Mouse (Mus musculus) adipocyte (in vitro differentiated cells): Measurements from ENCODE around the gene Eda.

Experiments
- DNase-seq: peaks from one replicate; pipeline ENCODE4 v3.0.0-alpha.2; 2016; ENCODE audit warnings: low spot score

Eda gene

GRCm38 (mm10) chrX:99975250-99975984, at the start of gene Eda:
Gene Eda, plus strand, starts transcription at chrX:99975606.
- peak; percentile 85 for DNase-seq

GRCm38 (mm10) chrX:99961002-99961401, 14.4 kb upstream of the Eda start:
- DNase-seq = no peak

- no peak for DNase-seq
These were observed 5.3 kb upstream of the Eda start for GRCm38 (mm10) chrX:99970111-99970510.

- DNase-seq = peak; percentile 10
These were observed 1.0 kb upstream of the Eda start for GRCm38 (mm10) chrX:99974381-99974780.

GRCm38 (mm10) chrX:99974803-99975202, 603 bp upstream of the Eda start:
- no peak for DNase-seq

- DNase-seq = no peak
These were observed 849 bp downstream of the Eda start for GRCm38 (mm10) chrX:99975985-99976924.

GRCm38 (mm10) chrX:99978354-99978753, 2.9 kb downstream of the Eda start:
- no peak for DNase-seq

GRCm38 (mm10) chrX:99993434-99993833, 18.0 kb downstream of the Eda start:
- DNase-seq = no peak

- no peak for DNase-seq
These were observed 23.9 kb downstream of the Eda start for GRCm38 (mm10) chrX:99999342-99999741.

GRCm38 (mm10) chrX:100118362-100118761, 143.0 kb downstream of the Eda start:
- no peak for DNase-seq

GRCm38 (mm10) chrX:100195286-100195685, 219.9 kb downstream of the Eda start:
- DNase-seq = peak; percentile 2

GRCm38 (mm10) chrX:100313652-100314051, 338.2 kb downstream of the Eda start:
- DNase-seq = no peak

GRCm38 (mm10) chrX:100314172-100314902, 338.9 kb downstream of the Eda start:
- peak; percentile 9 for DNase-seq

- no peak for DNase-seq
These were observed 365.3 kb downstream of the Eda start for GRCm38 (mm10) chrX:100340687-100341086.

GRCm38 (mm10) chrX:100344433-100344832, 369.0 kb downstream of the Eda start:
- DNase-seq = no peak

- DNase-seq = peak; percentile 2
These were observed 381.6 kb downstream of the Eda start for GRCm38 (mm10) chrX:100356974-100357373.

- DNase-seq = no peak
These were observed 414.5 kb downstream of the Eda start for GRCm38 (mm10) chrX:100389887-100390286.

GRCm38 (mm10) chrX:100392304-100392703, 416.9 kb downstream of the Eda start:
- peak; percentile 54 for DNase-seq

- peak; percentile 15 for DNase-seq
These were observed 418.9 kb downstream of the Eda start for GRCm38 (mm10) chrX:100394223-100394861.

- peak; percentile 59 for DNase-seq
These were observed 419.6 kb downstream of the Eda start for GRCm38 (mm10) chrX:100395026-100395425.

GRCm38 (mm10) chrX:100400900-100401299, 425.5 kb downstream of the Eda start:
- no peak for DNase-seq

GRCm38 (mm10) chrX:100401657-100402056, 426.3 kb downstream of the Eda start:
- DNase-seq = peak; percentile 33
